Mouse (Mus musculus): ENCODE results near the gene E2f2.

GRCm38 (mm10) chr4:136125458-136125857, 46.7 kb upstream of the E2f2 start:
- TF ChIP-seq MAX (IDR thresholded peaks at IDR 0.05; ENCODE audit: low read depth) = no peak
- TF ChIP-seq MYOD1 (IDR thresholded peaks at IDR 0.05; ENCODE audit: control insufficient read depth in 1 of 3, insufficient read length in 2 of 3, low read depth in 2 of 3) = no peak
- no peak for TF ChIP-seq POLR2A (IDR thresholded peaks at IDR 0.05; ENCODE audit: insufficient read length, low read depth)

All from myocyte (in vitro differentiated cells).